Mouse (Mus musculus): ENCODE measurements at regions not wholly inside any gene's neighbourhood (a gene's known extent, or its start where the extent isn't known, plus 50 kb on each side); places are given as distances from the start of the nearest gene placed in this dataset.

GRCm38 (mm10) chr7:58446261-58446660 lies 209.7 kb upstream of the Atp10a start:
- TF ChIP-seq CTCF (IDR thresholded peaks at IDR 0.05) (no peak), EP300 (IDR thresholded peaks at IDR 0.05) (no peak)

Measured in lung, postnatal 0 days (tissue).